Mouse (Mus musculus) cerebellum, adult 9-11 months (tissue): ENCODE results near the gene Crtc2.
A peak's percentile ranks its signal among the peaks of the same experiment; 100 is the strongest.
"Not testable (repeated sequence)": the region's sequence is repeated elsewhere in the genome, so short reads cannot be mapped to it uniquely, and the experiment has no call there.

Source experiments
- DNase-seq: peaks from one replicate; pipeline ENCODE4 v3.0.0; 2022

Gene Crtc2

DNA sequence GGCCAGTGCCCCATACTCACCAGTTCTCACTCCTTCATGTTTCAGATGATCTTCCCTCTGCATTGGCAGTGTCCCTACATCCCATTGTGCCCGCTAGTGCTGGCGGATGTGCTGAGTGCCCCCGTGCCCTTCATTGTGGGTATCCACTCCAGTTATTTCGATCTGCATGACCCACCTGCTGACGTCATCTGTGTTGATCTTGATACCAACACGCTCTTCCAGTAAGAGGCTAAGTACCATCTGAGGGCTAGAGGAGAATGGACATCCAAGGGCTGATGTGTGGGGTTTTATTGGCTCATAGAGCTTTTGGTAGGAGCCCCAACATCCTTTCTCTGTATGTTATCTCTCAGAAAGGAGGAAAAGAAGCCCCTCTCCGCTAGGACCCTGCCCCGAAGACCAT is 16.8 kb downstream of the Crtc2 start:
- peak; percentile 28 for DNase-seq

DNA sequence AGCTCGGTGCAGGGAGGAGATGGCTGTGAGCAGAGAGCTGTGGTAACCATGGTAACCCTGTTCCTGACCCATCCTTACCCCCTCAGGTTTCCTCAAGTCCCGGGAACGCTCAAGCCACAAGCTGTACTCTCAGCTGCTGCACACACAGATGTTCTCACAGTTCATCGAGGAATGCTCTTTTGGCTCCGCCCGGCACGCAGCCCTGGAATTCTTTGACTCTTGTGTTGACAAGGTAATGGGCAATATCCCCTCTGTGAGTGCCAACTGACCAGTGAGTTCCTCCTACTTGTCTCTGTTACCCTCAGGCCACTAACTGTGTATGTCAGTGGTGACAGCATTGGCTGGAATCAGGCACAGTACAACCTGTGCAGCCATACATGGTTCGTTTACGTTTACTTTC is 18.2 kb downstream of the Crtc2 start:
- peak; percentile 18 for DNase-seq

GRCm38 (mm10) chr3:90273855-90274254 is 19.9 kb downstream of the Crtc2 start:
- DNase-seq, result peak; percentile 40

DNA sequence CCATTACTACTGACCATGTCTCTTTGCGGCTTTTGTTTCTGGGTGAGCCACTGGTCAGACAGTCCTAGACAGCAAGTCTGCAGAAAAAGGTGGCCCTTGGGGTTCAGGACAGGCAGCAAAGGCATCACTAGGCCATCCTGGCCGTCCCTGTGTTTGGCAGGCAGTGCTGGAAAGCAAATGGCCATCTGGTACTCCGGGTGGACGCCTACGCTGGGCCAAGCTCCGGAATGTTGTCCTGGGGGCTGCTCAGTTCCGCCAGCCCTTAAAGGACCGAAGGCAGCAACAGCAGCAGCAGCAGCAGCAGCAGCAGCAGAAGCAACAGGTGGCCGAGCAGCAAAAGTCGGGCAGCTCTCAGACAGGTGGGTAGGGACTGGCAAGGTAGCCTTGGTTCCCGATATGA is 21.3 kb downstream of the Crtc2 start:
- peak; percentile 86 for DNase-seq

- DNase-seq, result peak; percentile 72
Measured at GRCm38 (mm10) chr3:90276858-90277257, 22.9 kb downstream of the Crtc2 start.

GRCm38 (mm10) chr3:90277793-90278192 is 23.8 kb downstream of the Crtc2 start:
- DNase-seq, result peak; percentile 95

DNA sequence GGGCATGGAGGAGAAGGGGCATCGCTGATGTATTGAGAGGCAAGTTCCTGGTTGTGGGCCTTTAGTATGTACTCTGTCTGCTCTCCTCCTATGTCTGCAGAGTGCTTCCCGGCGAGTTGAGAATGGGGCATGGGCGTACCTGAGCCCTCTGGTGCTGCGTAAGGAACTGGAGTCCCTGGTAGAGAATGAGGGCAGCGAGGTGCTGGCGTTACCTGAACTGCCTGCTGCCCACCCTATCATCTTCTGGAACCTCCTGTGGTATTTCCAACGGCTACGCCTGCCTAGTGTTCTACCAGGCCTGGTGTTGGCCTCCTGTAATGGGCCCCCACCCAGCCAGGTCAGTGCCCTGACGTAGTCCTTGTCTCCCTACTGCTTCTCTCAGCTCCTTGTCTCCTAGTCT is 24.2 kb downstream of the Crtc2 start:
- DNase-seq, result no peak

- peak; percentile 55 for DNase-seq
Measured at GRCm38 (mm10) chr3:90279216-90279615, 25.3 kb downstream of the Crtc2 start.

GRCm38 (mm10) chr3:90279743-90280142 is 25.8 kb downstream of the Crtc2 start:
- peak; percentile 23 for DNase-seq

DNA sequence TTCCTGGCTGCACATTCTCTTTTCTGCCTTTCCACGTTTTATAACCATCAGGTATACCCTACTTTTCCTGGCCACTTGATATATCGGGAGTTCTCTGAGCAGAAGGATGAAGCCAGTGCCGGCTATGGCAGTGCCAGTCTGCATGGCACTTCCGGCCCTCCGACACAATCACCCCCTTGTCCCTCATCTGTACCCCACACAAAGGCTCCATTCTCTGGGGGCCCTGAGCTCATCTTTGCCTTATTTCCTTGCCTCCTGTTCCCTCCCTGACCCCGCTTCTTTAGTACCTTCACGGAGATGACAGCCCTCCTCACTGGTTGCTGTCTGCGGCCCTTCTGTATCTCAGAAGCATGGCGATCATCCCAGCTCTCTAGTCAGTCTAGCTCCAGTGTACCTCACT is 26.7 kb downstream of the Crtc2 start:
- DNase-seq, result peak; percentile 27

- no peak for DNase-seq
Measured at GRCm38 (mm10) chr3:90284150-90284549, 30.2 kb downstream of the Crtc2 start.

GRCm38 (mm10) chr3:90289403-90289802 is 35.4 kb downstream of the Crtc2 start:
- not testable (repeated sequence) for DNase-seq

DNA sequence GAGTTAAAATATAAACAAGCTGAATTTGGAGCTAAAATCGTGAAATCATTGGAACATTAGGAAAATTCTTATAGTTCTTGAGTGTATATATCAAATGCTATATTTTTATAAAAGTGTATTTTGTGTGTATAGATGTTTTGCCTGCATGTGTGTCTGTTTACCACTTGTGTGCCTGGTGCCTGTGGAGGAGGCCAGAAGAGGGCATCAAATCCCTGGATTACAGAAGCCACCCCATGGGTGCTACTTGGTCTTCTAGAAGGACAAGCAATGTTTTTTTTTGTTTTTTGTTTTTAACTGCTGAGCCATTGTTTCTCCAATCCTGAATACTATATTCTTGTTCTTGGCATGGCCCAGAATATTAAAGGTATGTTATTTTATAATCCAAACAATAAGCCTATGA is 36.6 kb downstream of the Crtc2 start:
- no peak for DNase-seq

GRCm38 (mm10) chr3:90291982-90292344 is 38.0 kb downstream of the Crtc2 start:
- DNase-seq, result no peak

GRCm38 (mm10) chr3:90292345-90293275 is 38.6 kb downstream of the Crtc2 start, which contains the start of gene Gatad2b:
Gene Gatad2b (plus strand): TSS chr3:90293178.
- DNase-seq, result peak; percentile 100

DNA sequence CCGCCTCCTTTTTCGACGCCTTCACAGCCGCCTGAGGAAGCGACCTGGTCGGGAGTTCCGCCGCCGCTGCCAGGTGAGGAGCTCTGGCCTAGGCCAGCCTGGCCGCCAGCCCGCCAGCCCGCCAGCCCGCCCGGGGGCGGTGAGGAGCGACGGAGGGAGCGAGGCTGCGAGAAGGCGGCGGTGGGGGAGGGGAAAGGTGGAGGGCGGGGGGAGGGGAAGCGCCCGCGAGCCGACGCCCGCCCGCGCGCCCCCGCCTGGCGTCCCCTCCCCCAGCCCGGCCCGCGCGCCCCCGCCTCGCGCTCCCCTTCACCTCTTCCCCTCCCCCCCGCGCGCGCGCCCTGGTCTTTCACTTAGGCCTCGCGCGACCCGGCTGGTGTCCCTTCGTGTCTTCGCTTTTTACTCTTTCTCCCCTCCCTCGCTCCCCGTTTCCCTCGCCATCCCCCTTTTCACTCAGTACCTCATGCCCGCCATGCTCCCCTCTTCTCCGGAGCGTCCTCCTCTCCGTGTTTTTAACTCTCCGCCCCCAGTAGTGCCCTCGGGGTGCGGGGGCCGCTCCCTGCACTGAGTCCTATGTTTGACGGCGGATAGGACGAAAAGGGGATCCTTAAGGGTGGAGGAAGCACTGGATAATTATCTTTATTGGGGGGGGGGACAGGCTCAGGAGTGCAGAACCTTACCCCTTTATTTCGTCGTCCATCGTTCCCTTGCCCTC is 39.5 kb downstream of the Crtc2 start:
- peak; percentile 74 for DNase-seq

GRCm38 (mm10) chr3:90294064-90294440 is 40.1 kb downstream of the Crtc2 start:
- DNase-seq, result peak; percentile 43

DNA sequence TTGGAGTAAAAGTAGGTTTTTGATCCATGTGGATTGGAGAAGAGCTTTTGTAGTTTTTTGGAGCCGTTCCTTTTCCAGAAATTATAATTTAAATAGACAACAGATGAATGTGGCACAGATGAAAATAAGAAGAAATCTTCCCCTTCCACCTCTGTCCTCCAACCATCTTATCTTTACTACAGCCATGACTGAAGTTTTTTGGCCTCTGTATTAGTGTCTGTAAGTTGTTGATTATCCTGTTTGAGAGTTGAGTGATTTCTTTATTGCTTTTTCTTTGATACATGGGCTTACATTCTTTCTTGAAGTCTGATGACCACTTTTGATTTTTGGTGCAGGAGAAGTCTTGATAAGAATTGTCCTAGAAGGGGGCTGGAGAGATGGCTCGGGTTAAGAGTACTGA is 40.7 kb downstream of the Crtc2 start:
- no peak for DNase-seq

DNA sequence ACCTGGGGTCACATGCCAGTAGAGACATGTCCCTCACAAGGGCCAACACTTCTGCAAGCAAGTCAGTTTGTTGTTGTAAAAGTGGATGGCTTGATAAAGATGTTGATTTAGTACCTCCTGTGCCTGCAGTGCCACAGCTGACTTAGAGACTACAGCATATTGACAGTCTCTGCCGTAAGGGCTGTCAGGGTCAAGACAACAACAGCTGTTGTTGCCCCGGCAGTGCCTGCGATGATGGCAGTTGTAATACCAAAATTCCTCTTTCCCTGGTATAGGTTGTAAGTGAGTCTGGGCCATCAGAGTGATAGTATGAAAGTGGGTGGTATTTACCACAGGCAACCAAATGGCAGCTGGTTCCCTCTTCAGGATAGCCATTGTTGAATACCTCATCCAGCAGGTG is 51.8 kb downstream of the Crtc2 start:
- DNase-seq, result no peak

GRCm38 (mm10) chr3:90309589-90309988 is 55.6 kb downstream of the Crtc2 start:
- no peak for DNase-seq

DNA sequence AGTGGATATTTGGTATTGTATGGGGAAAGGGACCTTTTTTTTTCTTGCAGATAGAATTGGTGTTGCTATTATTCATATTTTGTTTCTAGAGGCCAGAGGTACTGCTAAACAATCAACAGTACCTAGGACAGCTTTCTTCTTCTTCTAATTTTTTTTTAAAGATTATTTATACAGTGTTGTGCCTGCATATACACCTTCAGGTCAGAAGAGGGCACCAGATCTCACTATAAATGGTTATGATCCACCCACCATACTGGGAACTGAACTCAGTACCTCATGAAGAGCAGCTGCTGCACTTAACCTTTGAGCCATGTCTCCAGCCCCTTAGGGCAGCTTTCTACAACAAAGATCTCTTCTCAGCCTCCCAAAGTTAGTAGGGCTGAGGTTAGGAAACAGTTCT is 59.4 kb downstream of the Crtc2 start:
- DNase-seq, result no peak
